Mouse (Mus musculus) heart, embryonic 11.5 days (tissue): ENCODE measurements around the gene Haus4. TPM values are rescaled to one million over a fixed set of nuclear protein-coding genes. Genes with fewer than 3 reads are reported as not detected.

ENCODE experiments used
- ATAC-seq: fragments of 200-750 bp; cut with Nextera tagmentation; replicated peaks from 2 replicates; pipeline ENCODE4 v1.8.0; 2017; ENCODE audit warnings: moderate library complexity; ENCODE audit not compliant: insufficient number of reproducible peaks, low FRiP score, low TSS enrichment
- H3K27ac ChIP-seq: fragments of 300-500 bp; sonication (generic); 2 replicates; pipeline ENCODE4 v1.5.1; 2014; ENCODE audit warnings: mild to moderate bottlenecking, low read depth, low read length
- H3K27me3 ChIP-seq: fragments of 300-500 bp; sonication (generic); 2 replicates; pipeline ENCODE4 v1.6.1; 2014; ENCODE audit warnings: mild to moderate bottlenecking, low read length, mixed read lengths; ENCODE audit not compliant: control insufficient read depth, insufficient read depth
- H3K36me3 ChIP-seq: fragments of 300-500 bp; sonication (generic); 2 replicates; pipeline ENCODE4 v1.6.1; 2014; ENCODE audit warnings: mild to moderate bottlenecking, low read length, moderate library complexity, mixed read lengths; ENCODE audit not compliant: control insufficient read depth, insufficient read depth
- H3K4me1 ChIP-seq: fragments of 300-500 bp; sonication (generic); 2 replicates; pipeline ENCODE4 v1.6.1; 2014; ENCODE audit warnings: low read length; ENCODE audit not compliant: control insufficient read depth, insufficient read depth
- H3K4me2 ChIP-seq: fragments of 300-500 bp; sonication (generic); 2 replicates; pipeline ENCODE4 v1.6.1; 2014; ENCODE audit warnings: mild to moderate bottlenecking, moderate library complexity
- H3K4me3 ChIP-seq: fragments of 300-500 bp; sonication (generic); 2 replicates; pipeline ENCODE4 v1.5.1; 2014; ENCODE audit warnings: low read depth, low read length
- H3K9ac ChIP-seq: fragments of 300-500 bp; sonication (generic); 2 replicates; pipeline ENCODE4 v1.6.1; 2014; ENCODE audit warnings: mild to moderate bottlenecking, low read depth, low read length, moderate library complexity
- H3K9me3 ChIP-seq: fragments of 300-500 bp; sonication (generic); replicated peaks from 2 replicates; pipeline ENCODE4 v1.6.1; 2016; ENCODE audit warnings: low read length; ENCODE audit not compliant: control insufficient read depth
- WGBS: fragments of 180-500 bp; shearing (Covaris S2); extraction: QIAGEN DNeasy Blood & Tissue Kit; methylation state at CpG from one replicate; pipeline ENCODE4 v1.1.7; 2014; ENCODE audit not compliant: insufficient replicate concordance; 5-methylcytosine and 5-hydroxymethylcytosine counted together
- polyA plus RNA-seq: library from polyadenylated mRNA; unstranded; fragments of >200 nt; fragmentation: Nextera tagmentation; extraction: Ambion mirVana; gene quantifications from 2 replicates; pipeline ENCODE4 v1.2.1, GENCODE M21; 2014

Haus4 gene
- polyA plus RNA-seq, 1 experiment from 2014 or later, result 42.8 TPM

- peak overlapping the region; percentile 34 for H3K4me2 ChIP-seq
- 41% methylated on average over 10 of the region's 10 CpGs for WGBS
- H3K9me3 ChIP-seq, result no peaks in the 10 kb centered on the region
- H3K36me3 ChIP-seq, result no peaks in the 10 kb centered on the region; the same call in 1 of the 2 replicates
- H3K4me1 ChIP-seq, result peaks cover 18% of the 10 kb centered on the region
- peak overlapping the region; percentile 12; the same call in 1 of the 2 replicates for H3K9ac ChIP-seq
- no peaks in the 10 kb centered on the region for H3K27me3 ChIP-seq
- 0 out of 2 replicates have a peak, but pooled peaks have one; percentile 43 for ATAC-seq
- H3K4me3 ChIP-seq, result no peak overlapping the region
- H3K27ac ChIP-seq, result peak overlapping the region; percentile 86
These were observed 38.0 kb upstream of the Haus4 start for GRCm38 (mm10) chr14:54592319-54592934.

DNA sequence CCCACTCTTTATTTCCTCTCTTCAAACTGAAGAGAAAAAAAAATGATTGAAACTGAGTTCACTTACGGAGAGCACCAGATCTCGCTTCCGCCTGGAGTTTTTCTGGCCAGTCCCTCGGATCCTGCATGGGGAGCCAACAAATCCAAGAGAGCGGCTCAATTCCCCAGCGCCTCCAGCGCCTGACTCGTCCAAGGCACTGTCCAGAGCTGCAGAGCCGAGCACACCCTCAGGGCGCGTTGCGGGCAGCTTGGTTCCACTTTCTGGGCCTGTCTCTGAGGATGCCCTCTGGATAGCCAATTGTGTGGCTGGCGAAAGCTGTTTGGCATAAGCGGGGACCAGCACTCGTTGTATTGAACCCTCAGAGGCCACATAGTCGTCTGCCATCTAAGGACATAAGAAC is 36.6 kb upstream of the Haus4 start:
- Histone ChIP-seq H3K36me3 (no peaks in the 10 kb centered on the region; the same call in 1 of the 2 replicates), H3K4me1 (peaks cover 18% of the 10 kb centered on the region), H3K4me3 (no peak overlapping the region), H3K4me2 (no peak overlapping the region), H3K9ac (no peak overlapping the region), H3K27ac (no peak overlapping the region), H3K27me3 (no peaks in the 10 kb centered on the region), H3K9me3 (no peaks in the 10 kb centered on the region)
- 91% methylated on average over 16 of the region's 16 CpGs for WGBS
- ATAC-seq, result no peak

GRCm38 (mm10) chr14:54583681-54584338 is 29.4 kb upstream of the Haus4 start:
- Histone ChIP-seq H3K27ac (no peak overlapping the region), H3K36me3 (no peaks in the 10 kb centered on the region), H3K4me2 (no peak overlapping the region), H3K4me1 (no peaks in the 10 kb centered on the region), H3K9me3 (no peaks in the 10 kb centered on the region), H3K9ac (no peak overlapping the region), H3K27me3 (no peaks in the 10 kb centered on the region), H3K4me3 (no peak overlapping the region)
- WGBS, result 38% methylated on average over 7 of the region's 7 CpGs
- ATAC-seq, result no peak

DNA sequence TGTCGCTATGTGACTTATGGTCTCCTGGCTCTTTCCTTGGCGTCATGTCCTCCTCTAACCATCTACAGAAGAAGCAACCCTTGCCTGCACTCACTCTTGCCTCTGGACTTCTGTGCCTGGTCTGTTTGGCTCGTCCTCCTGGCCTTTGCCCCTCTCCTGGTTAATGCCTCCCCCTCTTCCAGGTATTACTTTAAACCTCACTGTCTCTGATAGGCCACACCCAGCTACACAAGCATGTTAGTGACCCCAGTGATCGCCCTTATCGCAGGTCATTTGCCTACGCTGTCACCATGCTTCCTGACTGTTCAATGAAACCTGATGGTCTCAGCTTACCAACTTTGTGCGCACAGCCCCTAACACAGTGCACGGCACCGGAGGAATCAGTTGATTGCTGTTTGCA is 28.1 kb upstream of the Haus4 start:
- Histone ChIP-seq H3K4me3 (no peak overlapping the region), H3K4me2 (no peak overlapping the region), H3K9ac (no peak overlapping the region), H3K27me3 (no peaks in the 10 kb centered on the region), H3K27ac (no peak overlapping the region), H3K4me1 (no peaks in the 10 kb centered on the region), H3K36me3 (no peaks in the 10 kb centered on the region), H3K9me3 (no peaks in the 10 kb centered on the region)
- ATAC-seq, result no peak
- WGBS, result 85% methylated on average over 9 of the region's 9 CpGs

DNA sequence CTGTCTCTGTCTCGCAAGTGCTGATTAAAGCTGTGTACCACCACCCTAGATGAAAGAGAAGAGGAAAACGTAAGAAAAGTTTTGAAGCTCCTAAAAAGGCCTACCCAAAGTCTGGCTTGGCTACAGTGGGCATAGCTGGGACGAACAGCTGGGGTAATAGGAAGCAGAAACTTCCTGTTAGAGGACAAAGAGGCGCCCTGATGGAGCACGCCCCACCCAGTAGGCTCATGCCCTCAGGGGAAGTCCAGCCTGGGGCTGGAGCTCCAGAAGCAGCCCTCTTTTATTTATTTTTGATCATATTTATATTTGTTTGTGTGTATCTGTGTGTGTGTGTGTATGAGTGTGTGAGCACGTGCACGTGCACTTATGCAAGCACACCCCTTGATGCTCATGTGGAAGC is 25.2 kb upstream of the Haus4 start:
- Histone ChIP-seq H3K4me3 (no peak overlapping the region), H3K27me3 (no peaks in the 10 kb centered on the region), H3K9ac (no peak overlapping the region), H3K27ac (no peak overlapping the region), H3K36me3 (no peaks in the 10 kb centered on the region), H3K4me2 (no peak overlapping the region), H3K9me3 (no peaks in the 10 kb centered on the region), H3K4me1 (peaks cover under 1% of the 10 kb centered on the region; the same call in 1 of the 2 replicates)
- no peak for ATAC-seq
- 67% methylated on average over 7 of the region's 7 CpGs for WGBS

GRCm38 (mm10) chr14:54578063-54578462 is 23.6 kb upstream of the Haus4 start:
- Histone ChIP-seq H3K4me2 (peak overlapping the region; percentile 81), H3K9ac (peak overlapping the region; percentile 95), H3K9me3 (no peaks in the 10 kb centered on the region), H3K36me3 (no peaks in the 10 kb centered on the region; the same call in 1 of the 2 replicates), H3K27ac (peak overlapping the region; percentile 93), H3K4me3 (peak overlapping the region; percentile 87), H3K4me1 (peaks cover 16% of the 10 kb centered on the region), H3K27me3 (no peaks in the 10 kb centered on the region)
- WGBS, result 1% methylated on average over 10 of the region's 10 CpGs
- ATAC-seq, result no peak

DNA sequence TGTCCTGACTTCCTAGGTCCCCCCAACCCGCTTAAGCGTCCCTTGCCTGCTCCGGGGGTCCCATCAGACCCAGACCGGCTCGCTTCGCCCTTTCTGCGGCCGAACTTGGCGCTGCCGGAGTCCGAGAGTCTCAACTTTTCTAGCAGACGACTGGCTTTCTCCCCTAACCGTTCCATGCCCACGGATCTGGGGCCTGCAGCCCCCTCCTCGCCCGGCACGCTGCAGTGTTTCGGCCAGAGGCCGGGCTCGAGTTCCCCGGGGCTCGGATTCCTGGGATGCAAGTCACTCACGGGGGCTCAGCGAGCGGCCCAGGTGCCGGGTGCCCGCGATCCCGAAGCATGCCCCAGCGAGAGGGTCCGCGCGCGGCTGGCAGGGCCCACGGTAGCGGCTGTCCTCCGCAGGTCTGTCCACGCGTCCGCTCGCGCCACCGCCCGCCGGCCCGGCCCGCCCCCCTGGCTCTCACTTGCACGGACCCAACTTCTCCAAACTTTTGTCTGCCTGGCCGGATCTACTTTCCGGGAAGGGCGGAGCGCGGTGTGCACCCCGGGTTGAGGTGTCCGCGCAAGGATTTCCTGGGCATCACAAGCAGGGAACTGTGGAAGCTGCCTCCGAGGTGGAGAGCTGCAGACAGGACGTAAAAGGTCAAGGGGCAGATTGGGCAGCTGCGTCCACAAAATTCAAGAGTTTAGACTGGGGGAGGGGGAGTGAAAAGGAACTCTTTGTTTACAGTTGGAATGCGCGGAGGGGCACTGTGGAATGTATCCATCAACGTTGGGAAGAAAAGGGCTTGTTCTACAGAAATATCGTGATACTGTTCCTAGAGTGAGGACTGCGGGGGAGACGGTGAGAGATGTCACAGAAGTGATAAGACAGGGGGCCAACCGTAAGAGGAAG is 22.9 kb upstream of the Haus4 start, which contains the start of gene Ajuba:
TSS of gene Ajuba (minus strand) at position 470 of the 894 bp plus-strand sequence.
- H3K9ac ChIP-seq, result peak within 1 kb of the TSS; percentile 95
- peak within 1 kb of the TSS; percentile 87 for H3K4me3 ChIP-seq
- H3K27me3 ChIP-seq, result no peaks in the 10 kb centered on the region
- under 1% methylated on average over 66 of the region's 66 CpGs for WGBS
- H3K9me3 ChIP-seq, result no peaks in the 10 kb centered on the region
- H3K36me3 ChIP-seq, result no peaks in the 10 kb centered on the region; the same call in 1 of the 2 replicates
- peak; percentile 62; the same call in 1 of the 2 replicates for ATAC-seq
- peak within 1 kb of the TSS; percentile 93 for H3K27ac ChIP-seq
- H3K4me2 ChIP-seq, result peak within 1 kb of the TSS; percentile 81
- H3K4me1 ChIP-seq, result peaks cover 23% of the 10 kb centered on the region
